Mouse (Mus musculus): ENCODE data around the gene Tpte. TPM values are rescaled to one million over a fixed set of nuclear protein-coding genes. Genes with fewer than 3 reads are reported as not detected.

Gene Tpte
- polyA plus RNA-seq, 1 experiment from 2014 or later, result not detected

DNA sequence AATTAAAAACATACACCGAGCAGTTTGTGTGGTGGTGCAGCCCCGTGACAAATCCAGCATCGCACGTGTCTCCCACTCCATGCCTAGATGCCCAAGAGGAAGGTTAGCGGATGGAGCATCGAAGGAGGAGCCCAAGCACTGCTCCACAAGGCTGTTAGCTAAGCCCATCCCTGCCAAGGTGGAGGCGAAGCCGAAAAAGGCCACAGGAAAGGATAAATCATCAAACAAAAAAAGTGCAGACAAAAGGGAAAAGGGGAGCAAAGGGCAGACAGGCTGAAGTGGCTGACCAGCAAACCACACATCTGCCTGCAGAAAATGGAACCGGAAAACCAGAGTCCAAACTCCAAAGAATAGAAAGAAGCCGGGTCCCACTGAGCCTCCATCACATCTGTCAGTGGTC lies 23.8 kb downstream of the Tpte start:
- no peak overlapping the region for H3K4me3 ChIP-seq (ENCODE audit: low read depth, low read length)
- H3K36me3 ChIP-seq (ENCODE audit: control insufficient read depth, insufficient read depth, low read length), result no peaks in the 10 kb centered on the region
- ATAC-seq (ENCODE audit: insufficient number of reproducible peaks, low FRiP score, low TSS enrichment, low read depth) (no peak), DNase-seq (ENCODE audit: low spot score) (no peak)
- H3K4me1 ChIP-seq (ENCODE audit: control insufficient read depth, insufficient read depth, low read length), result 0 out of 2 replicates have a peak, but pooled peaks cover 2% of the 10 kb centered on the region
- no peaks in the 10 kb centered on the region for H3K27me3 ChIP-seq (ENCODE audit: control insufficient read depth, insufficient read depth, low read length)
- H3K9me3 ChIP-seq (ENCODE audit: control insufficient read depth, low read length), result no peaks in the 10 kb centered on the region
- H3K27ac ChIP-seq (replicated peaks; ENCODE audit: low read depth, low read length), result no peak overlapping the region
- WGBS, result 83% methylated on average over 10 of the region's 10 CpGs
- H3K4me2 ChIP-seq (ENCODE audit: low read depth, severe bottlenecking), result no peak overlapping the region
- H3K9ac ChIP-seq (ENCODE audit: low read length), result no peak overlapping the region

- Histone ChIP-seq H3K4me1 (ENCODE audit: control insufficient read depth, insufficient read depth, low read length) (no peaks in the 10 kb centered on the region), H3K36me3 (ENCODE audit: control insufficient read depth, insufficient read depth, low read length) (no peaks in the 10 kb centered on the region), H3K27ac (replicated peaks; ENCODE audit: low read depth, low read length) (no peak overlapping the region), H3K9ac (ENCODE audit: low read length) (no peak overlapping the region), H3K4me2 (ENCODE audit: low read depth, severe bottlenecking) (no peak overlapping the region), H3K27me3 (ENCODE audit: control insufficient read depth, insufficient read depth, low read length) (no peaks in the 10 kb centered on the region), H3K9me3 (ENCODE audit: control insufficient read depth, low read length) (no peaks in the 10 kb centered on the region), H3K4me3 (ENCODE audit: low read depth, low read length) (no peak overlapping the region)
- 74% methylated on average over 9 of the region's 9 CpGs for WGBS
- no peak for DNase-seq (ENCODE audit: low spot score)
- ATAC-seq (ENCODE audit: insufficient number of reproducible peaks, low FRiP score, low TSS enrichment, low read depth), result no peak
Measured at GRCm38 (mm10) chr8:22311446-22311845, 28.2 kb downstream of the Tpte start.

DNA sequence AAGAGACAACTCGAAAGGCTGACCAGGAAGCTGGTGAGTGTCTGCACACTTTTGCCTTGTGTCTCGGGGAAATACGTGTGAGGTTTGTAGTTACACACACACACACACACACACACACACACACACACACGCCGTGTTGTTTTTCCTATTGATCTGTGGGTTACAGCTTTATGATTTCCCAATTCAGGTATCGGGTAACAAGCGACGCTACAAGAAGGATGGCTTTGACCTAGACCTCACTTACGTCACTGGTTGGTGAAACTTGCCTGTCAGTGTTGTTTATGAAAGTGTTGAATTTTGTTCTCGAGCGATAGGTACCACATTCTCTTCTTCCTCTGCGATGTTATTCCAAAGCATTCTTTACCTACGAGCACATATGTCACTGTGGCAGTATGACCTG lies 52.2 kb downstream of the Tpte start:
- Histone ChIP-seq H3K4me2 (ENCODE audit: low read depth, severe bottlenecking) (no peak overlapping the region), H3K27me3 (ENCODE audit: control insufficient read depth, insufficient read depth, low read length) (no peaks in the 10 kb centered on the region), H3K4me1 (ENCODE audit: control insufficient read depth, insufficient read depth, low read length) (no peaks in the 10 kb centered on the region), H3K9me3 (ENCODE audit: control insufficient read depth, low read length) (no peaks in the 10 kb centered on the region), H3K36me3 (ENCODE audit: control insufficient read depth, insufficient read depth, low read length) (no peaks in the 10 kb centered on the region), H3K9ac (ENCODE audit: low read length) (no peak overlapping the region), H3K27ac (replicated peaks; ENCODE audit: low read depth, low read length) (no peak overlapping the region), H3K4me3 (ENCODE audit: low read depth, low read length) (no peak overlapping the region)
- 81% methylated on average over 13 of the region's 13 CpGs for WGBS
- no peak for DNase-seq (ENCODE audit: low spot score)
- no peak for ATAC-seq (ENCODE audit: insufficient number of reproducible peaks, low FRiP score, low TSS enrichment, low read depth)

DNA sequence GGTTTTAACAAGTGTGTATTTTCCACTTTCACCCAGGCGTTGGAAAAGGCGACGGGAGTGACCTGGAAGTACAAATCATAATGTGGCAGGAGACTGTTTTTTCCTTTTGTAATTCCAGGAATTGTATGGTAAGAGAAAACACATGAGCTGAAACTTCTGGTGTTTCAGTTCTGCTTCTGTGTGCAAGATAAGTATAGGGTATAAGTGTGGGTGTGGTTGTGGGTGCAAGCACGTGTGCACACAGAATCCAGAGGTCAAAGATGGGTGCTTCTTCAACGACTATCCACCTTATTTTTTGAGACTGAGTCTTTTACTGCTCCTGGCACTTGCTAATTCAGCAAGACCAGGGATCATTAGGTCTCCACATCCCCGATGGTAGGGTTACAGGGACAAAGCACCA lies 76.1 kb downstream of the Tpte start:
- ATAC-seq (ENCODE audit: insufficient number of reproducible peaks, low FRiP score, low TSS enrichment, low read depth), result no peak
- no peaks in the 10 kb centered on the region for H3K36me3 ChIP-seq (ENCODE audit: control insufficient read depth, insufficient read depth, low read length)

DNA sequence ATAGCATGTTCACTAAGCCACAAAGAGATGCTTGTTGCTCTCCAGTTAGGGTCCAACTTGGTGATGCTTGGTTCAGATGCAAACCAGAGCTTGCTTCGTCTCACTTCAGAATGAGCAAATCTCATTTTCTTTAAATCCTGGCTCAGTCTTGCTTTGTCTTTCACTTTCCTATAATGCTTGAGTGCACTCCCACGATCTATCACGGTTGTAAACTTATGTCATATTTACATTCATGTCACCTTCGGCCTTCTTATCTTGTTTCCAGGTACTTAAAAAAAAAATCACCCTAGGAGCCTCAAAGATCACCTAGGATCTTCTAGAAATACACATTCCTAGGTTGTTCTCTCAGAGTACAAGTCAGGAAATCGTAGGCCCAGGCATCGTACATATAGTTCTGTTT lies 76.6 kb downstream of the Tpte start:
- Histone ChIP-seq H3K36me3 (ENCODE audit: control insufficient read depth, insufficient read depth, low read length) (no peaks in the 10 kb centered on the region), H3K4me2 (ENCODE audit: low read depth, severe bottlenecking) (no peak overlapping the region), H3K4me3 (ENCODE audit: low read depth, low read length) (no peak overlapping the region), H3K9me3 (ENCODE audit: control insufficient read depth, low read length) (no peaks in the 10 kb centered on the region), H3K27ac (replicated peaks; ENCODE audit: low read depth, low read length) (no peak overlapping the region), H3K27me3 (ENCODE audit: control insufficient read depth, insufficient read depth, low read length) (no peaks in the 10 kb centered on the region), H3K4me1 (ENCODE audit: control insufficient read depth, insufficient read depth, low read length) (no peaks in the 10 kb centered on the region), H3K9ac (ENCODE audit: low read length) (no peak overlapping the region)
- 92% methylated on average over 6 of the region's 6 CpGs for WGBS
- DNase-seq (ENCODE audit: low spot score), result no peak
- ATAC-seq (ENCODE audit: insufficient number of reproducible peaks, low FRiP score, low TSS enrichment, low read depth), result no peak

More for the DNA sequence above, 76.1 kb downstream of the Tpte start:
- Histone ChIP-seq H3K9ac (ENCODE audit: low read length) (no peak overlapping the region), H3K4me1 (ENCODE audit: control insufficient read depth, insufficient read depth, low read length) (no peaks in the 10 kb centered on the region), H3K4me2 (ENCODE audit: low read depth, severe bottlenecking) (no peak overlapping the region), H3K4me3 (ENCODE audit: low read depth, low read length) (no peak overlapping the region), H3K27me3 (ENCODE audit: control insufficient read depth, insufficient read depth, low read length) (no peaks in the 10 kb centered on the region), H3K27ac (replicated peaks; ENCODE audit: low read depth, low read length) (no peak overlapping the region), H3K9me3 (ENCODE audit: control insufficient read depth, low read length) (no peaks in the 10 kb centered on the region)
- 86% methylated on average over 6 of the region's 6 CpGs for WGBS
- DNase-seq (ENCODE audit: low spot score), result peak; percentile 8

- H3K4me1 ChIP-seq (ENCODE audit: control insufficient read depth, insufficient read depth, low read length), result no peaks in the 10 kb centered on the region
- H3K4me3 ChIP-seq (ENCODE audit: low read depth, low read length), result no peak overlapping the region
- no peak overlapping the region for H3K9ac ChIP-seq (ENCODE audit: low read length)
- DNase-seq (ENCODE audit: low spot score) (no peak), ATAC-seq (ENCODE audit: insufficient number of reproducible peaks, low FRiP score, low TSS enrichment, low read depth) (no peak)
- H3K4me2 ChIP-seq (ENCODE audit: low read depth, severe bottlenecking), result no peak overlapping the region
- H3K27me3 ChIP-seq (ENCODE audit: control insufficient read depth, insufficient read depth, low read length), result no peaks in the 10 kb centered on the region
- no peak overlapping the region for H3K27ac ChIP-seq (replicated peaks; ENCODE audit: low read depth, low read length)
- WGBS, result 91% methylated on average over 5 of the region's 5 CpGs
- no peaks in the 10 kb centered on the region; the same call in 1 of the 2 replicates for H3K36me3 ChIP-seq (ENCODE audit: control insufficient read depth, insufficient read depth, low read length)
- no peaks in the 10 kb centered on the region for H3K9me3 ChIP-seq (ENCODE audit: control insufficient read depth, low read length)
Measured at GRCm38 (mm10) chr8:22376311-22376710, 93.1 kb downstream of the Tpte start.

- Histone ChIP-seq H3K4me1 (ENCODE audit: control insufficient read depth, insufficient read depth, low read length) (no peaks in the 10 kb centered on the region), H3K9ac (ENCODE audit: low read length) (no peak overlapping the region), H3K36me3 (ENCODE audit: control insufficient read depth, insufficient read depth, low read length) (peaks cover 4% of the 10 kb centered on the region; the same call in 1 of the 2 replicates), H3K9me3 (ENCODE audit: control insufficient read depth, low read length) (no peaks in the 10 kb centered on the region), H3K27ac (replicated peaks; ENCODE audit: low read depth, low read length) (no peak overlapping the region), H3K4me2 (ENCODE audit: low read depth, severe bottlenecking) (no peak overlapping the region), H3K4me3 (ENCODE audit: low read depth, low read length) (no peak overlapping the region), H3K27me3 (ENCODE audit: control insufficient read depth, insufficient read depth, low read length) (no peaks in the 10 kb centered on the region)
- 49% methylated on average over 5 of the region's 5 CpGs for WGBS
- peak; percentile 68 for DNase-seq (ENCODE audit: low spot score)
- no peak for ATAC-seq (ENCODE audit: insufficient number of reproducible peaks, low FRiP score, low TSS enrichment, low read depth)
Measured at GRCm38 (mm10) chr8:22376903-22377302, 93.7 kb downstream of the Tpte start.

- Histone ChIP-seq H3K27me3 (ENCODE audit: control insufficient read depth, insufficient read depth, low read length) (no peaks in the 10 kb centered on the region), H3K9ac (ENCODE audit: low read length) (no peak overlapping the region), H3K4me2 (ENCODE audit: low read depth, severe bottlenecking) (no peak overlapping the region), H3K4me3 (ENCODE audit: low read depth, low read length) (no peak overlapping the region), H3K27ac (replicated peaks; ENCODE audit: low read depth, low read length) (no peak overlapping the region), H3K4me1 (ENCODE audit: control insufficient read depth, insufficient read depth, low read length) (no peaks in the 10 kb centered on the region), H3K9me3 (ENCODE audit: control insufficient read depth, low read length) (no peaks in the 10 kb centered on the region), H3K36me3 (ENCODE audit: control insufficient read depth, insufficient read depth, low read length) (peaks cover 6% of the 10 kb centered on the region)
- DNase-seq (ENCODE audit: low spot score) (no peak), ATAC-seq (ENCODE audit: insufficient number of reproducible peaks, low FRiP score, low TSS enrichment, low read depth) (no peak)
- WGBS, result 94% methylated on average over 11 of the region's 11 CpGs
Measured at GRCm38 (mm10) chr8:22380934-22381333, 97.7 kb downstream of the Tpte start.

GRCm38 (mm10) chr8:22382824-22383595 lies 99.8 kb downstream of the Tpte start:
- Histone ChIP-seq H3K9me3 (ENCODE audit: control insufficient read depth, low read length) (no peaks in the 10 kb centered on the region), H3K9ac (ENCODE audit: low read length) (no peak overlapping the region), H3K4me3 (ENCODE audit: low read depth, low read length) (no peak overlapping the region), H3K27ac (replicated peaks; ENCODE audit: low read depth, low read length) (no peak overlapping the region), H3K27me3 (ENCODE audit: control insufficient read depth, insufficient read depth, low read length) (no peaks in the 10 kb centered on the region), H3K4me1 (ENCODE audit: control insufficient read depth, insufficient read depth, low read length) (no peaks in the 10 kb centered on the region), H3K36me3 (ENCODE audit: control insufficient read depth, insufficient read depth, low read length) (peaks cover 11% of the 10 kb centered on the region), H3K4me2 (ENCODE audit: low read depth, severe bottlenecking) (no peak overlapping the region)
- DNase-seq (ENCODE audit: low spot score), result no peak
- WGBS, result 89% methylated on average over 19 of the region's 19 CpGs
- no peak for ATAC-seq (ENCODE audit: insufficient number of reproducible peaks, low FRiP score, low TSS enrichment, low read depth)
